Mouse (Mus musculus): ENCODE results near the gene Ear10.
"Not testable (repeated sequence)": the region's sequence is repeated elsewhere in the genome, so short reads cannot be mapped to it uniquely, and the experiment has no call there.

The Ear10 gene

GRCm38 (mm10) chr14:43923459-43923858 is at the start of gene Ear10:
TSS of gene Ear10 (minus strand) at chr14:43923559.
- DNase-seq (ENCODE audit: low spot score): not testable (repeated sequence)

GRCm38 (mm10) chr14:43956769-43957168 is 33.4 kb upstream of the Ear10 start, which contains the start of gene Ang5:
TSS of gene Ang5 (plus strand) at chr14:43957069.
- DNase-seq (ENCODE audit: low spot score): not testable (repeated sequence)

- DNase-seq (ENCODE audit: low spot score): not testable (repeated sequence)
These were observed 31.7 kb upstream of the Ear10 start for GRCm38 (mm10) chr14:43955074-43955473.

GRCm38 (mm10) chr14:43953382-43953781 is 30.0 kb upstream of the Ear10 start:
- not testable (repeated sequence) for DNase-seq (ENCODE audit: low spot score)

- not testable (repeated sequence) for DNase-seq (ENCODE audit: low spot score)
These were observed 10.0 kb upstream of the Ear10 start for GRCm38 (mm10) chr14:43933399-43933798.

- peak; percentile 25 for DNase-seq (ENCODE audit: low spot score)
These were observed 9.6 kb upstream of the Ear10 start for GRCm38 (mm10) chr14:43932991-43933390.

GRCm38 (mm10) chr14:43925404-43925950 is 2.1 kb upstream of the Ear10 start:
- peak; percentile 62 for DNase-seq (ENCODE audit: low spot score)

GRCm38 (mm10) chr14:43924688-43925403 is 1.5 kb upstream of the Ear10 start, which contains the start of gene Gm8113:
TSS of gene Gm8113 (plus strand) at chr14:43925390.
- peak; percentile 76 for DNase-seq (ENCODE audit: low spot score)

GRCm38 (mm10) chr14:43918214-43918613 is 5.1 kb downstream of the Ear10 start:
- DNase-seq (ENCODE audit: low spot score): not testable (repeated sequence)

- DNase-seq (ENCODE audit: low spot score): peak; percentile 17
These were observed 24.8 kb downstream of the Ear10 start for GRCm38 (mm10) chr14:43898577-43898976.

- not testable (repeated sequence) for DNase-seq (ENCODE audit: low spot score)
These were observed 28.0 kb downstream of the Ear10 start for GRCm38 (mm10) chr14:43895357-43895756.

- not testable (repeated sequence) for DNase-seq (ENCODE audit: low spot score)
These were observed 32.1 kb downstream of the Ear10 start for GRCm38 (mm10) chr14:43891288-43891687.

- DNase-seq (ENCODE audit: low spot score): not testable (repeated sequence)
These were observed 37.1 kb downstream of the Ear10 start for GRCm38 (mm10) chr14:43886235-43886634.

- DNase-seq (ENCODE audit: low spot score): not testable (repeated sequence)
These were observed 43.3 kb downstream of the Ear10 start for GRCm38 (mm10) chr14:43879966-43880545.

- not testable (repeated sequence) for DNase-seq (ENCODE audit: low spot score)
These were observed 45.6 kb downstream of the Ear10 start for GRCm38 (mm10) chr14:43877789-43878188.

- DNase-seq (ENCODE audit: low spot score): not testable (repeated sequence)
These were observed 47.9 kb downstream of the Ear10 start, which contains the start of gene Ear1 for GRCm38 (mm10) chr14:43875417-43875816. TSS of gene Ear1 (minus strand) at chr14:43875517.

GRCm38 (mm10) chr14:43874862-43875261 is 48.5 kb downstream of the Ear10 start:
- DNase-seq (ENCODE audit: low spot score): not testable (repeated sequence)

All from yolk sac, embryonic 10.5 days (tissue).